Mouse (Mus musculus) hindbrain, postnatal 0 days (tissue): ENCODE measurements around the gene Spag7. TPM values are rescaled to one million over a fixed set of nuclear protein-coding genes. Genes with fewer than 3 reads are reported as not detected.
A peak's percentile ranks its signal among the peaks of the same experiment; 100 is the strongest.

Experiments
- ATAC-seq: fragments of 200-750 bp; cut with Nextera tagmentation; 2 replicates; pipeline ENCODE4 v1.8.0; 2017; ENCODE audit warnings: mild to moderate bottlenecking, moderate TSS enrichment, moderate library complexity
- DNase-seq: peaks from one replicate; pipeline ENCODE4 v3.0.0-alpha.2; 2015; ENCODE audit warnings: low spot score
- H3K27ac ChIP-seq: fragments of 300-500 bp; sonication (generic); 2 replicates; pipeline ENCODE4 v1.5.1; 2014; ENCODE audit warnings: mild to moderate bottlenecking
- H3K27me3 ChIP-seq: fragments of 300-500 bp; sonication (generic); 2 replicates; pipeline ENCODE4 v1.6.1; 2014; ENCODE audit warnings: low read length, mixed read lengths; ENCODE audit not compliant: insufficient read depth
- H3K36me3 ChIP-seq: fragments of 300-500 bp; sonication (generic); 2 replicates; pipeline ENCODE4 v1.6.1; 2014; ENCODE audit warnings: low read length, mixed read lengths; ENCODE audit not compliant: insufficient read depth
- H3K4me1 ChIP-seq: fragments of 300-500 bp; sonication (generic); 2 replicates; pipeline ENCODE4 v1.6.1; 2014; ENCODE audit warnings: antibody characterized with exemption, low read length, mixed read lengths; ENCODE audit not compliant: insufficient read depth
- H3K4me2 ChIP-seq: fragments of 300-500 bp; sonication (generic); 2 replicates; pipeline ENCODE4 v1.6.1; 2014; ENCODE audit warnings: low read depth, mild to moderate bottlenecking, low read length, moderate library complexity, mixed read lengths
- H3K4me3 ChIP-seq: fragments of 300-500 bp; sonication (generic); 2 replicates; pipeline ENCODE4 v1.5.1; 2014; ENCODE audit warnings: low read length
- H3K9ac ChIP-seq: fragments of 300-500 bp; sonication (generic); replicated peaks from 2 replicates; pipeline ENCODE4 v1.6.1; 2014; ENCODE audit warnings: mild to moderate bottlenecking, low read length, moderate library complexity, mixed read lengths
- H3K9me3 ChIP-seq: fragments of 300-500 bp; sonication (generic); 2 replicates; pipeline ENCODE4 v1.6.1; 2016; ENCODE audit warnings: low read length, mixed read lengths
- CTCF ChIP-seq: IDR thresholded peaks from 2 replicates; pipeline ENCODE4 v1.5.1; 2016; ENCODE audit warnings: antibody characterized with exemption, control low read depth, low read depth
- WGBS: fragments of 180-500 bp; shearing (Covaris S2); extraction: QIAGEN DNeasy Blood & Tissue Kit; methylation state at CpG from one replicate; pipeline ENCODE4 v1.1.7; 2014; 5-methylcytosine and 5-hydroxymethylcytosine counted together
- polyA plus RNA-seq: library from polyadenylated mRNA; unstranded; fragments of >200 nt; fragmentation: Nextera tagmentation; extraction: Ambion mirVana; gene quantifications from 2 replicates; pipeline ENCODE4 v1.2.1, GENCODE M21; 2015
- total RNA-seq: library from RNA; depleted of rRNA; stranded (reverse); fragments of >200 nt; gene quantifications from 2 replicates; pipeline ENCODE4 v1.2.3, GENCODE M21; 2014; rRNA removed

Spag7 gene
- total RNA-seq (31.9 and 43.1 TPM in 2 replicates), polyA plus RNA-seq (138 and 142 TPM in 2 replicates)

DNA sequence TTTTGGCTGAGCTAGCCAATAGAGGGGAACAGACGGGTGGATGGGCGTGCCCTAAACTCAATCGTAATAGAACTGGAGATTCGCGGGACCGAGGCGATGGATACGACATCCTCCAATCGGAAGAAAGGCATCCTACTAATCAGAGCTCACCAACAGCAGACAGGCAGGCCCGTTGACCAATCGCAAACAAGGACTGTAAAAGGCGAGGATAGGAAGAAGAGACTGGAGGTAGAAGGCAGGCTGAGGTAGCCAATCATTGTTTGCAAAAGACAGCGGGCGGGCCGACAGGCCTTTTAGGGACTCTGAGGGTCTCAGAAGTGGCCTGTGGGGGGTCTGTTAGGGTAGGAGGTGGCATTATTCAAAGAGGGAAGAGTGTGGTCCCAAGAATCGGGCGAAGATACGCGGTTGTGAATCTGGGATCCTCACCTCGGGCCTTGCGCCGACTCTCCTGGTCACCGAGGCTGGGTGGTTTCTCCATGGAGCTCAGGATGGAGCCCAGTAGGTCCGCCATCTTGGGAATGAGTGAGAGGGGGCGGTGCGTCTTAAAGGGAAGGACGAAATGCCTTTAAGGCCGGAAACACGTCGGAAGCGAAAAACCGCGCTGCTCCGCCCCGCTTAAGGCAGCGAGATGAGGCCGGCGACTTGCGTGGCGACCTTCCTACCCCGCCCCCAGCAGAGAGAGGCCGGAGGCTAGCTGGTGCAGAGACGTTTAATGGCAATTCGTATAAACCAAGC, at the start of gene Spag7:
Spag7 (minus strand) TSS at position 646 of the 735 bp plus-strand sequence.
- H3K4me3 ChIP-seq, result peak within 1 kb of the TSS; percentile 58
- no peaks in the 10 kb centered on the region for H3K9me3 ChIP-seq
- peak within 1 kb of the TSS; percentile 73 for H3K9ac ChIP-seq
- H3K4me2 ChIP-seq, result peak within 1 kb of the TSS; percentile 92
- no peak; the same call in 1 of the 2 replicates for TF ChIP-seq CTCF
- H3K36me3 ChIP-seq, result peaks cover 14% of the 10 kb centered on the region
- H3K27ac ChIP-seq, result peak within 1 kb of the TSS; percentile 98
- peak; percentile 97 for ATAC-seq
- H3K27me3 ChIP-seq, result no peaks in the 10 kb centered on the region
- peaks cover 4% of the 10 kb centered on the region; the same call in 1 of the 2 replicates for H3K4me1 ChIP-seq
- WGBS, result under 1% methylated on average over 43 of the region's 44 CpGs
- peak; percentile 98 for DNase-seq

DNA sequence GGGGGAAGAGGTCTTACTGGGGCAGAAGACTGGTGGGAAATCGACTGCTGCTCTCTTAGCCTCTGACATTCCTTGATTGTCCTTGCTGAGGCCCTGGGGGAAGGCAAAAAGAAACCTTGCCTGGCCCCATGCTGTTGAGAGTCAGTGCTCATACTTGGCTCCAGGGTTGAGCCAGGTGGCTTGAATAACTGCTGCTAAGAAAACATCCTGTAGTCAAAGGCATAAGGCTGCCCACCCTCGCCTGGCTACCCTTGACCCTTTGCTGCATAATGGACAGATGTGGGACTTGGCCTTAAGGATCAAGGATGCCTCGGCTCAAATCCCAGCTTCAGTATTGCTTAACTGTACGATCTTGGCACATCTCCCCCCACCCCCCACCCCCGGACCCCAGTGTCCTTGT, 49.3 kb upstream of the Spag7 start:
- no peaks in the 10 kb centered on the region for H3K4me1 ChIP-seq
- no peak overlapping the region for H3K9ac ChIP-seq
- H3K9me3 ChIP-seq, result no peaks in the 10 kb centered on the region
- TF ChIP-seq CTCF, result no peak
- WGBS, result 79% methylated on average over 5 of the region's 5 CpGs
- no peak overlapping the region for H3K27ac ChIP-seq
- H3K36me3 ChIP-seq, result peaks cover 38% of the 10 kb centered on the region
- no peak for DNase-seq
- no peak overlapping the region for H3K4me3 ChIP-seq
- H3K4me2 ChIP-seq, result no peak overlapping the region
- ATAC-seq, result no peak
- H3K27me3 ChIP-seq, result no peaks in the 10 kb centered on the region

DNA sequence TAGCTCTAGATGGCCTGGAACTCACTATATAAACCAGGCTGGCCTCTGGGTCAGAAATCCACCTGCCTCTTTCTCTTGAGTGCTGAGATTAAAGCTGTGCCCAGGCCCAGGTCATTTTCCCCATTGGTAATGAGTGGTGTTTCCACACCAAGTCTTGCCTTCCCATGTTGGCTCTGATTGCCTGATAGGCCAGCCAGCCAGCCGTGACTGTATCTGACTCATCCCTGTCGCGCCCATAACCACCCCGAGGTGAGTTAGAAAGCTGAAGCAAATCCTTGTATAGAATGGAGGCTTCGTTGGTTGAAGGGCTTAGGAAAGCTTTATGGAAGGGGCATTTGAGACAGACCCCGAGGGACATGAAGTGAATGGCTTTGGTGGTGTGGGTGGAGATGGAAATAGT, 46.6 kb upstream of the Spag7 start:
- Histone ChIP-seq H3K36me3 (peaks cover 29% of the 10 kb centered on the region), H3K9ac (no peak overlapping the region), H3K27ac (no peak overlapping the region), H3K4me1 (no peaks in the 10 kb centered on the region), H3K4me3 (no peak overlapping the region), H3K9me3 (no peaks in the 10 kb centered on the region), H3K4me2 (no peak overlapping the region), H3K27me3 (no peaks in the 10 kb centered on the region)
- ATAC-seq (no peak), DNase-seq (no peak)
- TF ChIP-seq CTCF, result no peak
- 85% methylated on average over 6 of the region's 6 CpGs for WGBS

DNA sequence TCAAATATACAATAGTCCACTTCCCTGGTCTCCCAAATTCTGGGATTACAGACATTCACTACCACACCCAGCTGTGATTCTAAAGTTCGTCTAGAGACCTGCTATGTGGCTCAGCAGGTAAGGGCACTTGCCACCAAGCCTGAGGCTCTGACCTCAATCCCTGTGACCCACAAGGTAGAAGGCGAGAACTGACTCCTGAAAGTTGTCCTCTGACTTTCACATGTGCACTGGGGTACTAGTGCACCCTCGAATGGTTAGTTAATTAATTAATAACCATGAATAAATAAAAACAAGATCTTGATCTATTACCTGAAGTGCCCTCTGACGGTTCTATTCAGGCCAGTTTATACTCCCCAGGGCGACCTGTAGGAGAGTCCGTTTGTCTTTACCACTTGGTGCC, 44.0 kb upstream of the Spag7 start:
- H3K4me3 ChIP-seq, result no peak overlapping the region
- no peak for ATAC-seq
- no peaks in the 10 kb centered on the region for H3K9me3 ChIP-seq
- TF ChIP-seq CTCF, result no peak
- no peak overlapping the region for H3K27ac ChIP-seq
- no peaks in the 10 kb centered on the region for H3K4me1 ChIP-seq
- H3K9ac ChIP-seq, result no peak overlapping the region
- H3K36me3 ChIP-seq, result peaks cover 23% of the 10 kb centered on the region
- no peaks in the 10 kb centered on the region for H3K27me3 ChIP-seq
- no peak for DNase-seq
- 86% methylated on average over 6 of the region's 6 CpGs for WGBS
- no peak overlapping the region for H3K4me2 ChIP-seq

DNA sequence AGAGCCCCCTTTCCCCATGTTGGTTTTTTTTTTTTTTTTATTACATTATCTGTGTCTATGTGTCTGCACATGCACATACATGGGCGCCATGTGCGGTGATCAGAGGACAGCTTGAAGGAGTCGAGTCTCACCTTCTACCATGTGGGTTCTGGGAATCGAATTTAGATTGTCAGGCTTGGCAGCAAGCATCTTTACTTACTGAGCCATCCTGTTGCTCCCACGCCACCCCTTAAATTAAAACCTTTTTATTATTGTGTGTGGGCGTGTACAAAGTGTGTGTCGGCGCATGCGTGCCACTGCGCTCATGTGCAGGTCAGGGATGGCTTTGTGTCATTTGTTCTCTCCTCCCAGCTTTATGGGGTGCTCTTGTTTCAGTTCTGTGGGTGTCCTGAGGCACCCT, 41.8 kb upstream of the Spag7 start:
- Histone ChIP-seq H3K27ac (no peak overlapping the region), H3K27me3 (no peaks in the 10 kb centered on the region), H3K9ac (no peak overlapping the region), H3K36me3 (peaks cover 26% of the 10 kb centered on the region), H3K4me2 (no peak overlapping the region), H3K4me3 (no peak overlapping the region), H3K4me1 (no peaks in the 10 kb centered on the region), H3K9me3 (no peaks in the 10 kb centered on the region)
- no peak for DNase-seq
- no peak for ATAC-seq
- 95% methylated on average over 10 of the region's 10 CpGs for WGBS
- TF ChIP-seq CTCF, result no peak

DNA sequence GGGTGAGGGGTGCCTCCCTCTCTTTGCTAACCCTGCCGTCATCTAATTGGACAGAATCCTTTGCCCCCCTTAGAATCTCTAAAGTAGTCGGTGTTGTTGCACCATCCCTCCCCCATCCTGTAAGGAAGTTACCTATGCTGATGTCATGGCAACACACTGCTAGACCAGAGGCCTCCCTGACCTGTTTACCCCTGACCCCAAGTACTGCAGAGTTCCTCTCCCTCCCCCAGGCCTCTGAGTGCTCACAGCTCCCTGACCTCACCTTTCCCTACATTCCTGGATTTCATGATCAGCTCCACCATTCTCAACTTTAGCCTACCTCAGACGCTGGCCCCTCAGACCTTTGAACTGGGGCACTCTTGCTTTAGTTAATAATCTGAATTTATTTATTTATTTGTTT, 36.9 kb upstream of the Spag7 start:
- no peak for TF ChIP-seq CTCF
- H3K27ac ChIP-seq, result no peak overlapping the region
- H3K9ac ChIP-seq, result no peak overlapping the region
- DNase-seq, result no peak
- H3K4me1 ChIP-seq, result peaks cover 10% of the 10 kb centered on the region
- ATAC-seq, result no peak
- H3K36me3 ChIP-seq, result peaks cover 42% of the 10 kb centered on the region
- H3K4me3 ChIP-seq, result no peak overlapping the region
- H3K4me2 ChIP-seq, result no peak overlapping the region
- no peaks in the 10 kb centered on the region for H3K9me3 ChIP-seq
- H3K27me3 ChIP-seq, result no peaks in the 10 kb centered on the region
- 92% methylated on average over 3 of the region's 3 CpGs for WGBS

DNA sequence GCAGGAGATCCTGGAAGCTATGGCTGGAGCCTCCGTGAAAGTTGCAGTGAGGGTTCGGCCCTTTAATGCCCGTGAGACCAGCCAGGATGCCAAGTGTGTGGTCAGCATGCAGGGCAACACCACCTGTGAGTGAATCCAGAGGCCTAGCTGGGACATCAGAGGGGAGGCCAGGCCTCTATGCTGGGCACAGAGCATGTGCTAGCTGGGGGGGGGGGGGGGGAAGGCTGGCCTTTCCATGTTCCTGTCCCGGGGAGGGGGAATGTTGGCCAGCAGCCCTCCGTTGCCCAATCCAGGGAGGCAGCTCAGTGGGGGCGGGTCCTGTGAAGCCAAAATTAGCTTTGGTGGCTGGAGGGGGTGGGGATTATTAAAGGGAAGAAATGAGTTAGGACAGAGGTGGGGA, 33.6 kb upstream of the Spag7 start:
- DNase-seq (no peak), ATAC-seq (no peak)
- WGBS, result 52% methylated on average over 6 of the region's 6 CpGs
- H3K27ac ChIP-seq, result no peak overlapping the region; the same call in 1 of the 2 replicates
- H3K9ac ChIP-seq, result no peak overlapping the region
- H3K27me3 ChIP-seq, result no peaks in the 10 kb centered on the region
- TF ChIP-seq CTCF, result no peak
- H3K36me3 ChIP-seq, result peaks cover 29% of the 10 kb centered on the region
- no peak overlapping the region for H3K4me3 ChIP-seq
- peak overlapping the region; percentile 94; the same call in 1 of the 2 replicates for H3K4me2 ChIP-seq
- H3K4me1 ChIP-seq, result peaks cover 14% of the 10 kb centered on the region
- H3K9me3 ChIP-seq, result no peaks in the 10 kb centered on the region
